Mouse (Mus musculus): ENCODE measurements at regions not wholly inside any gene's neighbourhood (a gene's known extent, or its start where the extent isn't known, plus 50 kb on each side); places are given as distances from the start of the nearest gene placed in this dataset.

DNA sequence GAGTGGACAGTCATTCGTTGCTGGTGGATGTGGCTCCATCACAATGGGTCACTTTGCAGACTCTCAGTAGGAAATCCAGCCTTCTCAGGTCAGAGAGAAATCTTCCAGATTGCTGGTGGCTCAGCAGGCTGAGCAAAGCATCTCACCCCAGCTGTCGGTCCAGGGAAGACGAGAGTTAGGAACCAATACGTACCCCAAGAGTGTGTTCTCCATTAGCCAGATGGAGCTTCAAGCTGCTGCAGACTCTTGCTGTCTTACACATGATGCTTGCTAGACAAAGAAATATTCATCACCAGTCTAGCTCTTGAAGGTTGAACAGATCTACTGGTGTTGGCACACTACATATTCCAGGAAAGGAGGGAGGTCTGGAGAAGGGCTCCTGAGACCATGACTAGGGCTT is 288.0 kb downstream of the Sox11 start:
- no peak for TF ChIP-seq CTCF (conservative IDR thresholded peaks at IDR 0.05; ENCODE audit: low read length)
- no peak for TF ChIP-seq NANOG (IDR thresholded peaks at IDR 0.05; ENCODE audit: borderline replicate concordance, low read length)
- no peak for TF ChIP-seq POU5F1 (IDR thresholded peaks at IDR 0.05; ENCODE audit: borderline replicate concordance, low read length)

Measured in E14TG2a.4 (cell line).